In the genomic region with DNA sequence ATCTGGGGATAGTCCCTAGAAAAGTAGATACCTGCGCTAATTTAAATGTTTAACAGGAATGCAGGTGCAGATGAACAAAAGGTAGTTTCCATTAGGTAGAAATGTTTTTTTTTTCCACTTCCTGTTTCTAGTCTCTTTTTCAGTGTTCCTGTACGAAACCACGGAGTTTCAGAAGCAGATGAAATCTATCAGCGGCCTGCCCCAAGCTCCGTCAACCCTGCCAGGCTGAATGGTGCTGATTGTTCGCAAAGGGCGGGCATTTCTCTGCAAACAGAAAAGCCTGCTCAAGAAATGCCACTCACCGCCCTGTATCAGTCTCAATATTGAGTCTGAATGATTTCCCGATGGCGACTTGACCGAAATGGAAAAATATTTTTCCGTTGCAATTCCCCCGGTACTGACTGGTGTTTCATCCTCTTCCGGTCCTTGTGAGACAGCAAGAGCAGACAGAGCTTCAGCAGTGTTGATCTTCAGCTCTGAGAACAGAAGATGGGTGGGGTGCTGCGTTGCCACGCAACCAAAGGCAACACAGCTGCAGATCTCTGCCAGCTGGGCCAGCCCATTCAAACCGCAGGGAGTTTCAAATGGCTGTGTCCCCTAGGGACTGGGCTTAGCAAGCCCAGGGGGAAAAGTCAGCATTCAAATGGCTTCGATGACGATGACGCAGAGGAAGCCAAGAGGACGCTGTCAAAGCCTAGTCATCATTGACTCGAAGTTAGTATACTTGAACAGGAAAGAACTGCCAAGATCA, we compare ENCODE assay signal across 1 mouse cellular context.
A peak's percentile ranks its signal among the peaks of the same experiment; 100 is the strongest.
TF ChIP-seq lines count a peak whose summit lies in the region.

No protein-coding gene starts in this region.

TF ChIP-seq in MEL, 35 proteins besides CTCF, POLR2A, EP300 and RAD21 (continued from another document):
- TF ChIP-seq USF2 (IDR thresholded peaks at IDR 0.05; ENCODE audit: borderline replicate concordance in 1 of 2, insufficient read depth in 1 of 2, low read depth in 1 of 2, low read length in 2 of 2) = no peak
- TF ChIP-seq POLR2AphosphoS5 (IDR thresholded peaks at IDR 0.05; ENCODE audit: borderline replicate concordance, low read depth, low read length) = no peak
- no peak for TF ChIP-seq UBTF (IDR thresholded peaks at IDR 0.05; ENCODE audit: borderline replicate concordance, insufficient read depth, low read depth, low read length)
- TF ChIP-seq HCFC1 (IDR thresholded peaks at IDR 0.05; ENCODE audit: low read depth, low read length) = peak; percentile 57
- TF ChIP-seq SMC3 (IDR thresholded peaks at IDR 0.05; ENCODE audit: low read depth, low read length) = peak; percentile 19
